Mouse (Mus musculus): ENCODE data around the gene Mcee.

Mcee gene

GRCm38 (mm10) chr7:64392122-64392818 lies at the start of gene Mcee, which contains the start of gene Mphosph10:
Mcee (plus strand) TSS chr7:64392607.
Mphosph10 (minus strand) TSS chr7:64392268.
- DNase-seq (ENCODE audit: low spot score in 2 of 2) = peak; percentile 98 to 100

GRCm38 (mm10) chr7:64347813-64348212 lies 44.6 kb upstream of the Mcee start:
- no peak for DNase-seq (ENCODE audit: low spot score in 2 of 2)

GRCm38 (mm10) chr7:64349147-64349861 lies 43.1 kb upstream of the Mcee start:
- DNase-seq (ENCODE audit: low spot score in 2 of 2) = no peak

- DNase-seq (ENCODE audit: low spot score in 2 of 2) = no peak
These were observed 41.3 kb upstream of the Mcee start for GRCm38 (mm10) chr7:64351087-64351486.

GRCm38 (mm10) chr7:64354206-64354605 lies 38.2 kb upstream of the Mcee start:
- DNase-seq (ENCODE audit: low spot score in 2 of 2) = no peak

- DNase-seq (ENCODE audit: low spot score in 2 of 2) = no peak
These were observed 35.7 kb upstream of the Mcee start for GRCm38 (mm10) chr7:64356661-64357060.

GRCm38 (mm10) chr7:64357405-64357804 lies 35.0 kb upstream of the Mcee start:
- no peak for DNase-seq (ENCODE audit: low spot score in 2 of 2)

- no peak for DNase-seq (ENCODE audit: low spot score in 2 of 2)
These were observed 33.7 kb upstream of the Mcee start for GRCm38 (mm10) chr7:64358666-64359065.

- no peak for DNase-seq (ENCODE audit: low spot score in 2 of 2)
These were observed 32.3 kb upstream of the Mcee start for GRCm38 (mm10) chr7:64359943-64360585.

- no peak for DNase-seq (ENCODE audit: low spot score in 2 of 2)
These were observed 31.8 kb upstream of the Mcee start for GRCm38 (mm10) chr7:64360586-64360945.

GRCm38 (mm10) chr7:64365863-64366262 lies 26.5 kb upstream of the Mcee start:
- no peak for DNase-seq (ENCODE audit: low spot score in 2 of 2)

GRCm38 (mm10) chr7:64369841-64370240 lies 22.6 kb upstream of the Mcee start:
- no peak for DNase-seq (ENCODE audit: low spot score in 2 of 2)

GRCm38 (mm10) chr7:64371940-64372878 lies 20.2 kb upstream of the Mcee start:
- DNase-seq (ENCODE audit: low spot score in 2 of 2) = no peak

GRCm38 (mm10) chr7:64373147-64373829 lies 19.1 kb upstream of the Mcee start:
- DNase-seq (ENCODE audit: low spot score in 2 of 2) = no peak

- DNase-seq (ENCODE audit: low spot score in 2 of 2) = peak; percentile 83 to 97
These were observed 18.4 kb upstream of the Mcee start, which contains the start of gene Fan1 for GRCm38 (mm10) chr7:64373830-64374562. Fan1 (minus strand) TSS chr7:64374095.

- peak in 1 of 2 experiments; percentile 11 for DNase-seq (ENCODE audit: low spot score in 2 of 2)
These were observed 928 bp upstream of the Mcee start for GRCm38 (mm10) chr7:64391479-64391878.

GRCm38 (mm10) chr7:64392819-64393151 lies 378 bp downstream of the Mcee start:
- no peak for DNase-seq (ENCODE audit: low spot score in 2 of 2)

- DNase-seq (ENCODE audit: low spot score in 2 of 2) = no peak
These were observed 8.3 kb downstream of the Mcee start for GRCm38 (mm10) chr7:64400725-64401124.

- DNase-seq (ENCODE audit: low spot score in 2 of 2) = no peak
These were observed 10.0 kb downstream of the Mcee start for GRCm38 (mm10) chr7:64402452-64402851.

GRCm38 (mm10) chr7:64403989-64404388 lies 11.6 kb downstream of the Mcee start:
- no peak for DNase-seq (ENCODE audit: low spot score in 2 of 2)

All from urinary bladder, adult 18-20 months (tissue).